Mouse (Mus musculus): Measurements from ENCODE around the gene Vps11.
"Not testable (repeated sequence)": the region's sequence is repeated elsewhere in the genome, so short reads cannot be mapped to it uniquely, and the experiment has no call there.

Vps11 gene

GRCm38 (mm10) chr9:44373386-44373785 is 11.9 kb upstream of the Vps11 start:
- no peak for DNase-seq

- DNase-seq: no peak
Observed at GRCm38 (mm10) chr9:44364480-44364879, 3.0 kb upstream of the Vps11 start.

GRCm38 (mm10) chr9:44361931-44362330 is 461 bp upstream of the Vps11 start:
- DNase-seq: not testable (repeated sequence)

- no peak for DNase-seq
Observed at GRCm38 (mm10) chr9:44357207-44357606, 4.3 kb downstream of the Vps11 start.

GRCm38 (mm10) chr9:44353142-44353541 is 8.3 kb downstream of the Vps11 start:
- DNase-seq: no peak

GRCm38 (mm10) chr9:44352337-44352736 is 9.1 kb downstream of the Vps11 start:
- DNase-seq: no peak

GRCm38 (mm10) chr9:44351396-44351795 is 10.1 kb downstream of the Vps11 start:
- no peak for DNase-seq

- no peak for DNase-seq
Observed at GRCm38 (mm10) chr9:44348546-44348945, 12.9 kb downstream of the Vps11 start.

GRCm38 (mm10) chr9:44347621-44348020 is 13.8 kb downstream of the Vps11 start:
- no peak for DNase-seq

GRCm38 (mm10) chr9:44347166-44347565 is 14.3 kb downstream of the Vps11 start:
- DNase-seq: no peak

- no peak for DNase-seq
Observed at GRCm38 (mm10) chr9:44345570-44346433, 15.7 kb downstream of the Vps11 start.

GRCm38 (mm10) chr9:44343781-44344421 is 17.6 kb downstream of the Vps11 start, which contains the start of gene Hmbs:
Gene Hmbs (minus strand): TSS chr9:44344228.
- peak; percentile 80 for DNase-seq

- no peak for DNase-seq
Observed at GRCm38 (mm10) chr9:44343290-44343689, 18.2 kb downstream of the Vps11 start.

GRCm38 (mm10) chr9:44342605-44343004 is 18.9 kb downstream of the Vps11 start:
- no peak for DNase-seq

- DNase-seq: no peak
Observed at GRCm38 (mm10) chr9:44342173-44342572, 19.3 kb downstream of the Vps11 start.

GRCm38 (mm10) chr9:44341487-44341886 is 20.0 kb downstream of the Vps11 start:
- no peak for DNase-seq

GRCm38 (mm10) chr9:44338574-44338973 is 22.9 kb downstream of the Vps11 start:
- DNase-seq: no peak

- DNase-seq: no peak
Observed at GRCm38 (mm10) chr9:44337436-44338169, 23.9 kb downstream of the Vps11 start.

GRCm38 (mm10) chr9:44336964-44337363 is 24.5 kb downstream of the Vps11 start:
- DNase-seq: no peak

GRCm38 (mm10) chr9:44336513-44336912 is 25.0 kb downstream of the Vps11 start:
- DNase-seq: not testable (repeated sequence)

GRCm38 (mm10) chr9:44336093-44336406 is 25.4 kb downstream of the Vps11 start:
- no peak for DNase-seq

- DNase-seq: peak; percentile 35
Observed at GRCm38 (mm10) chr9:44335331-44336092, 26.0 kb downstream of the Vps11 start.
